Comparison of ENCODE assay signal across 8 mouse cellular contexts in genomic region chr6:83077630-83078323, GRCm38 (mm10). TPM values are rescaled to one million over a fixed set of nuclear protein-coding genes. Genes with fewer than 3 reads are reported as not detected.
A peak's percentile ranks its signal among the peaks of the same experiment; 100 is the strongest.
DNase-seq lines count a peak whose midpoint lies in the region; ATAC-seq and TF ChIP-seq lines count a peak whose summit lies in the region.

Gene Pcgf1 (plus strand): TSS chr6:83077869.

- H3K27me3 ChIP-seq in embryonic facial prominence, embryonic 10.5 days (replicated peaks; ENCODE audit: low read depth, poor library complexity, severe bottlenecking): peaks cover 71% of the 10 kb centered on the region
- H3K27me3 ChIP-seq in hindbrain, embryonic 13.5 days: peaks cover 56% of the 10 kb centered on the region
- peaks cover 55% of the 10 kb centered on the region for H3K27me3 ChIP-seq in limb, embryonic 10.5 days (ENCODE audit: low read depth, poor library complexity, severe bottlenecking)
- peaks cover 58% of the 10 kb centered on the region for H3K27me3 ChIP-seq in midbrain, embryonic 12.5 days

- peak; percentile 84 for ATAC-seq in hindbrain, embryonic 13.5 days (ENCODE audit: low FRiP score)
- ATAC-seq in midbrain, embryonic 12.5 days (ENCODE audit: low FRiP score, low read depth): peak; percentile 74

- no peaks in the 10 kb centered on the region for H3K9me3 ChIP-seq in embryonic facial prominence, embryonic 10.5 days
- no peaks in the 10 kb centered on the region for H3K9me3 ChIP-seq in hindbrain, embryonic 13.5 days
- no peaks in the 10 kb centered on the region for H3K9me3 ChIP-seq in limb, embryonic 10.5 days (replicated peaks)
- H3K9me3 ChIP-seq in midbrain, embryonic 12.5 days: no peaks in the 10 kb centered on the region

- peak within 1 kb of the TSS; percentile 95 for H3K27ac ChIP-seq in embryonic facial prominence, embryonic 10.5 days (replicated peaks)
- peak within 1 kb of the TSS; percentile 94 for H3K27ac ChIP-seq in hindbrain, embryonic 13.5 days
- peak within 1 kb of the TSS; percentile 96 for H3K27ac ChIP-seq in limb, embryonic 10.5 days
- H3K27ac ChIP-seq in midbrain, embryonic 12.5 days (replicated peaks): peak within 1 kb of the TSS; percentile 91

- peak within 1 kb of the TSS; percentile 87 for H3K4me3 ChIP-seq in lung, adult 2 months (replicated peaks; ENCODE audit: extremely low read depth, low read depth, low read length)
- peak within 1 kb of the TSS; percentile 87 for H3K4me3 ChIP-seq in embryonic facial prominence, embryonic 10.5 days
- peak within 1 kb of the TSS; percentile 77 for H3K4me3 ChIP-seq in hindbrain, embryonic 13.5 days
- peak within 1 kb of the TSS; percentile 85 for H3K4me3 ChIP-seq in limb, embryonic 10.5 days
- peak within 1 kb of the TSS; percentile 68 for H3K4me3 ChIP-seq in midbrain, embryonic 12.5 days

- TF ChIP-seq CTCF in lung, adult 2 months (IDR thresholded peaks at IDR 0.05; ENCODE audit: insufficient read depth, low read length): no peak

- peak within 1 kb of the TSS; percentile 94 for H3K4me2 ChIP-seq in hindbrain, embryonic 13.5 days
- peak within 1 kb of the TSS; percentile 94 for H3K4me2 ChIP-seq in midbrain, embryonic 12.5 days (replicated peaks)

- WGBS in lung, adult 2 months: under 1% methylated on average over 54 of the region's 54 CpGs
- WGBS in embryonic facial prominence, embryonic 10.5 days: under 1% methylated on average over 54 of the region's 54 CpGs
- WGBS in hindbrain, embryonic 13.5 days: under 1% methylated on average over 54 of the region's 54 CpGs
- under 1% methylated on average over 54 of the region's 54 CpGs for WGBS in limb, embryonic 10.5 days
- WGBS in midbrain, embryonic 12.5 days: under 1% methylated on average over 53 of the region's 54 CpGs

- H3K36me3 ChIP-seq in embryonic facial prominence, embryonic 10.5 days (replicated peaks): peaks cover 30% of the 10 kb centered on the region
- peaks cover 23% of the 10 kb centered on the region for H3K36me3 ChIP-seq in hindbrain, embryonic 13.5 days
- H3K36me3 ChIP-seq in limb, embryonic 10.5 days: peaks cover 33% of the 10 kb centered on the region
- peaks cover 24% of the 10 kb centered on the region for H3K36me3 ChIP-seq in midbrain, embryonic 12.5 days

- no peak for TF ChIP-seq POLR2A in lung, adult 2 months (IDR thresholded peaks at IDR 0.05; ENCODE audit: borderline replicate concordance, extremely low read depth, low read depth, low read length)

- peak within 1 kb of the TSS; percentile 88 for H3K9ac ChIP-seq in hindbrain, embryonic 13.5 days
- H3K9ac ChIP-seq in midbrain, embryonic 12.5 days (replicated peaks): peak within 1 kb of the TSS; percentile 70

- H3K4me1 ChIP-seq in lung, adult 2 months (ENCODE audit: control insufficient read depth, insufficient read depth, low read length): peaks cover 6% of the 10 kb centered on the region
- peaks cover 21% of the 10 kb centered on the region for H3K4me1 ChIP-seq in embryonic facial prominence, embryonic 10.5 days
- H3K4me1 ChIP-seq in hindbrain, embryonic 13.5 days (replicated peaks): peaks cover 25% of the 10 kb centered on the region
- peaks cover 29% of the 10 kb centered on the region for H3K4me1 ChIP-seq in limb, embryonic 10.5 days
- H3K4me1 ChIP-seq in midbrain, embryonic 12.5 days: peaks cover 15% of the 10 kb centered on the region

- DNase-seq in lung, adult 2 months: peak; percentile 69
- DNase-seq in lung, postnatal 4 days: no peak
- DNase-seq in Muller cell, postnatal 12 days (ENCODE audit: inconsistent ontology term): peak; percentile 57
- DNase-seq in embryonic facial prominence, embryonic 10.5 days (ENCODE audit: low spot score): peak; percentile 81
- peak; percentile 74 for DNase-seq in limb, embryonic 10.5 days (ENCODE audit: low spot score)
- no peak for DNase-seq in natural killer cell, adult 2 months (ENCODE audit: low spot score in 2 of 2)

RNA-seq across cellular contexts. Expression of gene Pcgf1, which starts in this region (rescaled TPM):
- 11.0 and 18.5 TPM in 2 replicates for polyA plus RNA-seq in lung, adult 2 months (2012; rRNA removed)
- polyA plus RNA-seq in embryonic facial prominence, embryonic 10.5 days (2016; fragmentation: Nextera tagmentation; extraction: Ambion mirVana): 45.7 and 49.5 TPM in 2 replicates
- polyA plus RNA-seq in hindbrain, embryonic 13.5 days (2015; fragmentation: Nextera tagmentation; extraction: Ambion mirVana): 45.6 and 47.1 TPM in 2 replicates
- 46.5 and 46.9 TPM in 2 replicates for polyA plus RNA-seq in limb, embryonic 10.5 days (2016; fragmentation: Nextera tagmentation; extraction: Ambion mirVana)
- 41.2 and 42.2 TPM in 2 replicates for polyA plus RNA-seq in midbrain, embryonic 12.5 days (2016; fragmentation: Nextera tagmentation; extraction: Ambion mirVana)

Comparison
In these comparisons a context has a peak if more than half of its experiments do, and no peak if none do; other contexts are left out.
1. DNase-seq: peak in lung, adult 2 months (single experiment), Muller cell, postnatal 12 days (single experiment), embryonic facial prominence, embryonic 10.5 days (single experiment) and limb, embryonic 10.5 days (single experiment); none in lung, postnatal 4 days (0 of 2) and natural killer cell, adult 2 months (0 of 2).
2. Peak in every context shown above with its lines, with median percentiles within 50 percentile points of each other: H3K4me3 ChIP-seq and H3K27ac ChIP-seq.